Mouse (Mus musculus) bone marrow macrophage, adult 2 months (primary cell): ENCODE data around the gene Cytip.

Experiments
- CTCF ChIP-seq: IDR thresholded peaks from 2 replicates; pipeline ENCODE4 v1.5.1; 2012; ENCODE audit warnings: low read depth, mild to moderate bottlenecking, low read length, moderate library complexity
- POLR2A ChIP-seq: IDR thresholded peaks from 2 replicates; pipeline ENCODE4 v1.6.1; 2012; ENCODE audit warnings: mild to moderate bottlenecking, low read depth, low read length, borderline replicate concordance

DNA sequence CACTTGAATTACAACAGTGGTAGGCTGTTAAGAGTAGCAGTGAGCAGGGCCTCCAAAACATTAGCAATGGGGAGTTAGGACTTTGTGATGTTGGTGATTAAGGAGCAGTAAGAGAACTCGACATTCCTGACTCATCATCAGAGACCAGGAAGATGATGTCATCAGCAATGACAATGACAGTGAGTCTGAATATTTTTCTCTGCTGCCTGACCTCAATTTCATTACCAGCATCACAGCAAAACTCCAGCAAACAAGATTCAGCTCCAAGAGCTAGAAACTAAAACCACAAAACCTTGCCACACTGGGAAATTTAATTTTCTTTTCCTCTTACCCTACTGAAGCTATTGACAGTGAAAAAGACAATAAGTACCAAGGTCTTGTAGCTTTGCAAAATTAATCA is 14.6 kb downstream of the Cytip start:
- TF ChIP-seq POLR2A (no peak), CTCF (no peak)
